Mouse (Mus musculus) C2C12 (cell line): ENCODE data around the gene Urm1. TPM values are rescaled to one million over a fixed set of nuclear protein-coding genes. Genes with fewer than 3 reads are reported as not detected.

Experiments
- H3K27me3 ChIP-seq: one replicate; pipeline ENCODE4 v1.6.1; 2011; ENCODE audit not compliant: control insufficient read depth, insufficient read depth, insufficient read length
- H3K36me3 ChIP-seq: one replicate; pipeline ENCODE4 v1.6.1; 2011; ENCODE audit not compliant: control insufficient read depth, insufficient read depth
- H3K4me3 ChIP-seq: one replicate; pipeline ENCODE4 v1.5.1; 2011; ENCODE audit warnings: mild to moderate bottlenecking, control low read depth; ENCODE audit not compliant: poor library complexity, insufficient read depth, severe bottlenecking
- H3K79me2 ChIP-seq: one replicate; pipeline ENCODE4 v1.6.1; 2011; ENCODE audit not compliant: control insufficient read depth, insufficient read depth
- H3K79me3 ChIP-seq: one replicate; pipeline ENCODE4 v1.6.1; 2011; ENCODE audit warnings: low read depth, control low read depth
- H3ac ChIP-seq: one replicate; pipeline ENCODE3; 2011; ENCODE audit warnings: low read depth; ENCODE audit not compliant: control insufficient read depth, insufficient read length
- CEBPB ChIP-seq: IDR thresholded peaks from one replicate; pipeline ENCODE4 v1.6.1; 2011; ENCODE audit warnings: low read depth, mild to moderate bottlenecking, control low read depth, moderate library complexity
- CTCF ChIP-seq: IDR thresholded peaks from one replicate; pipeline ENCODE4 v1.5.1; 2011; ENCODE audit not compliant: control insufficient read depth, insufficient read depth, insufficient read length
- FOSL1 ChIP-seq: IDR thresholded peaks from one replicate; pipeline ENCODE4 v1.8.0; 2011; ENCODE audit warnings: mild to moderate bottlenecking, low read length; ENCODE audit not compliant: poor library complexity, insufficient read depth, severe bottlenecking
- MAX ChIP-seq: IDR thresholded peaks from one replicate; pipeline ENCODE4 v1.6.1; 2011; ENCODE audit warnings: mild to moderate bottlenecking, control low read depth
- MYOD1 ChIP-seq: IDR thresholded peaks from one replicate; pipeline ENCODE4 v1.6.1; 2011; ENCODE audit warnings: low read depth; ENCODE audit not compliant: control insufficient read depth, insufficient read length
- MYOG ChIP-seq: IDR thresholded peaks from one replicate; pipeline ENCODE4 v1.6.1; 2011; ENCODE audit not compliant: control insufficient read depth, insufficient read length; ENCODE audit errors: extremely low read depth
- USF1 ChIP-seq: IDR thresholded peaks from one replicate; pipeline ENCODE4 v1.6.1; 2011; ENCODE audit warnings: low read depth, mild to moderate bottlenecking, control low read depth, moderate library complexity
- polyA plus RNA-seq: library from polyadenylated mRNA; unstranded; fragments of >200 nt; fragmentation: generic; extraction: Trizol; gene quantifications from one replicate; pipeline ENCODE4 v1.2.1, GENCODE M21; 2012; ENCODE audit warnings: missing spikeins

Urm1 gene
- polyA plus RNA-seq, 1 experiment: 67.1 TPM

- no peak for TF ChIP-seq CTCF
- no peak for TF ChIP-seq USF1
- no peak for TF ChIP-seq MYOG
- TF ChIP-seq MYOD1: no peak
- no peak for TF ChIP-seq FOSL1
- no peak for TF ChIP-seq MAX
- no peak for TF ChIP-seq CEBPB
- no peaks in the 10 kb centered on the region for H3K79me3 ChIP-seq
These were observed 50.0 kb downstream of the Urm1 start for GRCm38 (mm10) chr2:29869646-29870451.

GRCm38 (mm10) chr2:29872581-29873295 is 52.9 kb downstream of the Urm1 start:
- TF ChIP-seq MYOG (no peak), MYOD1 (no peak), FOSL1 (no peak), CTCF (no peak), CEBPB (no peak)
- Histone ChIP-seq H3K4me3 (no peak overlapping the region), H3K79me2 (no peaks in the 10 kb centered on the region), H3K79me3 (no peaks in the 10 kb centered on the region), H3K27me3 (peaks cover under 1% of the 10 kb centered on the region), H3ac (no peak overlapping the region), H3K36me3 (no peaks in the 10 kb centered on the region)

More at GRCm38 (mm10) chr2:29869646-29870451, 50.0 kb downstream of the Urm1 start:
- Histone ChIP-seq H3ac (peak overlapping the region; percentile 67), H3K4me3 (no peak overlapping the region), H3K79me2 (no peaks in the 10 kb centered on the region), H3K36me3 (no peaks in the 10 kb centered on the region), H3K27me3 (no peaks in the 10 kb centered on the region)

- Histone ChIP-seq H3K27me3 (peaks cover 3% of the 10 kb centered on the region), H3K79me2 (no peaks in the 10 kb centered on the region), H3K79me3 (no peaks in the 10 kb centered on the region), H3K4me3 (no peak overlapping the region), H3ac (no peak overlapping the region), H3K36me3 (no peaks in the 10 kb centered on the region)
- peak; percentile 36 for TF ChIP-seq USF1
- no peak for TF ChIP-seq CEBPB
These were observed 53.9 kb downstream of the Urm1 start for GRCm38 (mm10) chr2:29873801-29874200.

GRCm38 (mm10) chr2:29878061-29878460 is 58.2 kb downstream of the Urm1 start:
- Histone ChIP-seq H3K79me3 (no peaks in the 10 kb centered on the region), H3K36me3 (no peaks in the 10 kb centered on the region), H3K4me3 (no peak overlapping the region), H3K79me2 (no peaks in the 10 kb centered on the region), H3K27me3 (peaks cover 3% of the 10 kb centered on the region), H3ac (no peak overlapping the region)
- TF ChIP-seq MYOD1 (no peak), MAX (no peak), MYOG (no peak), USF1 (no peak), CTCF (no peak), FOSL1 (no peak), CEBPB (no peak)

GRCm38 (mm10) chr2:29879191-29879590 is 59.3 kb downstream of the Urm1 start:
- Histone ChIP-seq H3ac (no peak overlapping the region), H3K27me3 (peaks cover 13% of the 10 kb centered on the region), H3K79me2 (no peaks in the 10 kb centered on the region), H3K36me3 (no peaks in the 10 kb centered on the region), H3K79me3 (no peaks in the 10 kb centered on the region), H3K4me3 (no peak overlapping the region)
- TF ChIP-seq CTCF (no peak), MAX (no peak), USF1 (no peak), MYOD1 (no peak), MYOG (no peak), CEBPB (no peak), FOSL1 (no peak)
